In genomic region chr4:155120583-155120982, GRCm38 (mm10) we compare ENCODE assay signal across 10 mouse cellular contexts. TPM values are rescaled to one million over a fixed set of nuclear protein-coding genes. Genes with fewer than 3 reads are reported as not detected.
DNase-seq lines count a peak whose midpoint lies in the region; ATAC-seq and TF ChIP-seq lines count a peak whose summit lies in the region.
"Had no signal": no experiment of that assay in that cellular context is flagged by ENCODE, and none has a peak within 500 bp of the region (broad histone marks: within the 10 kb centered on the region; RNA-seq: fewer than 3 reads in every experiment).

No protein-coding gene starts in this region.

- WGBS in lung, embryonic 14.5 days, result 58% methylated on average over 5 of the region's 5 CpGs
- WGBS in embryonic facial prominence, embryonic 14.5 days, result 61% methylated on average over 5 of the region's 5 CpGs
- 23% methylated on average over 5 of the region's 5 CpGs for WGBS in liver, adult 2 months
- WGBS in stomach, embryonic 14.5 days, result 51% methylated on average over 5 of the region's 5 CpGs
- 90% methylated on average over 5 of the region's 5 CpGs for whole genome bisulfite sequencing in hindbrain, embryonic 16.5 days

- H3K9ac ChIP-seq in lung, embryonic 14.5 days, result no peak overlapping the region
- no peak overlapping the region for H3K9ac ChIP-seq in embryonic facial prominence, embryonic 14.5 days (ENCODE audit: low read depth, low read length)
- peak overlapping the region; percentile 13; the same call in 1 of the 2 replicates for H3K9ac ChIP-seq in liver, adult 2 months (ENCODE audit: low read depth, low read length)
- H3K9ac ChIP-seq in stomach, embryonic 14.5 days (replicated peaks; ENCODE audit: low read depth, low read length), result no peak overlapping the region
- no peak overlapping the region for H3K9ac ChIP-seq in hindbrain, embryonic 16.5 days (ENCODE audit: low read depth, low read length)

- H3K4me3 ChIP-seq in lung, embryonic 14.5 days (ENCODE audit: low read depth, low read length), result no peak overlapping the region
- H3K4me3 ChIP-seq in embryonic facial prominence, embryonic 14.5 days (ENCODE audit: low read depth, low read length), result no peak overlapping the region
- no peak overlapping the region for H3K4me3 ChIP-seq in liver, adult 2 months (ENCODE audit: insufficient read depth, low read depth, low read length)
- no peak overlapping the region for H3K4me3 ChIP-seq in stomach, embryonic 14.5 days (ENCODE audit: low read depth, low read length)
- H3K4me3 ChIP-seq in hindbrain, embryonic 16.5 days (ENCODE audit: low read length), result no peak overlapping the region

- H3K27ac ChIP-seq in lung, embryonic 14.5 days (ENCODE audit: low read depth), result peak overlapping the region; percentile 46
- H3K27ac ChIP-seq in embryonic facial prominence, embryonic 14.5 days (replicated peaks; ENCODE audit: low read depth, low read length), result peak overlapping the region; percentile 73
- peak overlapping the region; percentile 35; the same call in 1 of the 2 replicates for H3K27ac ChIP-seq in liver, adult 2 months (replicated peaks; ENCODE audit: insufficient read depth, low read depth, low read length)
- H3K27ac ChIP-seq in stomach, embryonic 14.5 days (ENCODE audit: low read length), result peak overlapping the region; percentile 79; the same call in 1 of the 2 replicates
- H3K27ac ChIP-seq in hindbrain, embryonic 16.5 days (ENCODE audit: low read depth, low read length), result no peak overlapping the region

- DNase-seq in lung, embryonic 14.5 days, result no peak
- no peak for DNase-seq in lung, postnatal 4 days
- DNase-seq in embryonic facial prominence, embryonic 14.5 days (ENCODE audit: low spot score), result peak; percentile 66
- peak; percentile 97 for DNase-seq in liver, adult 2 months (ENCODE audit: extremely low read depth, low read depth, low spot score)
- no peak for DNase-seq in cerebellum, postnatal 14 days

- H3K79me2 ChIP-seq in liver, adult 2 months (ENCODE audit: control insufficient read depth, insufficient read depth, low read length), result no peaks in the 10 kb centered on the region

- no peaks in the 10 kb centered on the region for H3K36me3 ChIP-seq in lung, embryonic 14.5 days (ENCODE audit: insufficient read depth)
- no peaks in the 10 kb centered on the region for H3K36me3 ChIP-seq in embryonic facial prominence, embryonic 14.5 days (ENCODE audit: control insufficient read depth, insufficient read depth, low read length)
- no peaks in the 10 kb centered on the region for H3K36me3 ChIP-seq in liver, adult 2 months (ENCODE audit: control insufficient read depth, insufficient read depth, low read length)
- H3K36me3 ChIP-seq in stomach, embryonic 14.5 days (ENCODE audit: control insufficient read depth, insufficient read depth, low read length), result no peaks in the 10 kb centered on the region
- no peaks in the 10 kb centered on the region for H3K36me3 ChIP-seq in hindbrain, embryonic 16.5 days (ENCODE audit: control insufficient read depth, insufficient read depth, low read length)

- ATAC-seq in lung, embryonic 14.5 days (ENCODE audit: insufficient read depth), result no peak
- peak; percentile 16; the same call in 1 of the 2 replicates for ATAC-seq in embryonic facial prominence, embryonic 14.5 days (ENCODE audit: low read depth)
- peak; percentile 64 for ATAC-seq in stomach, embryonic 14.5 days (ENCODE audit: insufficient number of reproducible peaks, insufficient read depth, low FRiP score, low read depth)
- no peak for ATAC-seq in monocyte, adult 5-6 weeks (replicated peaks; ENCODE audit: insufficient number of reproducible peaks, low FRiP score, low TSS enrichment, poor library complexity, severe bottlenecking)
- ATAC-seq in hindbrain, embryonic 16.5 days, result no peak
- ATAC-seq: activated CD4-positive, CD25-positive, alpha-beta regulatory T cell, adult 4 months had no signal

- peaks cover 4% of the 10 kb centered on the region; the same call in 1 of the 2 replicates for H3K9me3 ChIP-seq in lung, embryonic 14.5 days (ENCODE audit: low read depth, low read length)
- H3K9me3 ChIP-seq in embryonic facial prominence, embryonic 14.5 days (ENCODE audit: control insufficient read depth, low read length), result peaks cover 17% of the 10 kb centered on the region
- no peaks in the 10 kb centered on the region for H3K9me3 ChIP-seq in stomach, embryonic 14.5 days (ENCODE audit: control insufficient read depth, low read depth, low read length)
- no peaks in the 10 kb centered on the region for H3K9me3 ChIP-seq in hindbrain, embryonic 16.5 days (ENCODE audit: control insufficient read depth, low read length)

- TF ChIP-seq CTCF in lung, embryonic 14.5 days (IDR thresholded peaks at IDR 0.05; ENCODE audit: low read depth), result no peak
- no peak for TF ChIP-seq CTCF in liver, adult 2 months (IDR thresholded peaks at IDR 0.05; ENCODE audit: low read depth, low read length)

- H3K4me2 ChIP-seq in lung, embryonic 14.5 days, result no peak overlapping the region
- H3K4me2 ChIP-seq in embryonic facial prominence, embryonic 14.5 days (ENCODE audit: low read depth, low read length), result no peak overlapping the region
- no peak overlapping the region for H3K4me2 ChIP-seq in stomach, embryonic 14.5 days (replicated peaks; ENCODE audit: low read depth, low read length)
- no peak overlapping the region for H3K4me2 ChIP-seq in hindbrain, embryonic 16.5 days (ENCODE audit: low read length)
- H3K4me2 ChIP-seq: midbrain, embryonic 11.5 days had no signal

- TF ChIP-seq POLR2A in liver, adult 2 months (IDR thresholded peaks at IDR 0.05; ENCODE audit: extremely low read depth, insufficient read depth, low read length), result no peak

- no peaks in the 10 kb centered on the region for H3K27me3 ChIP-seq in lung, embryonic 14.5 days (ENCODE audit: insufficient read depth, low read length)
- no peaks in the 10 kb centered on the region for H3K27me3 ChIP-seq in embryonic facial prominence, embryonic 14.5 days (replicated peaks; ENCODE audit: control insufficient read depth, insufficient read depth, low read length)
- no peaks in the 10 kb centered on the region for H3K27me3 ChIP-seq in liver, adult 2 months (ENCODE audit: control insufficient read depth, insufficient read depth, low read length)
- no peaks in the 10 kb centered on the region for H3K27me3 ChIP-seq in stomach, embryonic 14.5 days (ENCODE audit: control insufficient read depth, insufficient read depth, low read length)
- H3K27me3 ChIP-seq in hindbrain, embryonic 16.5 days (replicated peaks; ENCODE audit: control insufficient read depth, insufficient read depth, low read length), result no peaks in the 10 kb centered on the region

- peaks cover 18% of the 10 kb centered on the region for H3K4me1 ChIP-seq in lung, embryonic 14.5 days (ENCODE audit: insufficient read depth)
- H3K4me1 ChIP-seq in embryonic facial prominence, embryonic 14.5 days (ENCODE audit: control insufficient read depth, insufficient read depth, low read length), result peaks cover 25% of the 10 kb centered on the region
- peaks cover 19% of the 10 kb centered on the region for H3K4me1 ChIP-seq in liver, adult 2 months (ENCODE audit: control insufficient read depth, insufficient read depth, low read length)
- peaks cover 17% of the 10 kb centered on the region for H3K4me1 ChIP-seq in stomach, embryonic 14.5 days (ENCODE audit: control insufficient read depth, insufficient read depth, low read length)
- H3K4me1 ChIP-seq in hindbrain, embryonic 16.5 days (ENCODE audit: control insufficient read depth, insufficient read depth, low read depth, low read length), result peaks cover 13% of the 10 kb centered on the region

RNA-seq across cellular contexts. Expression of gene Morn1, which starts 34.2 kb away (rescaled TPM):
- polyA plus RNA-seq in lung, embryonic 14.5 days (2014; fragmentation: Nextera tagmentation; extraction: Ambion mirVana), result 5.2 TPM in 2 replicates
- 3.9 and 4.7 TPM in 2 replicates for polyA plus RNA-seq in embryonic facial prominence, embryonic 14.5 days (2014; fragmentation: Nextera tagmentation; extraction: Ambion mirVana)
- 2.5 and 4.2 TPM in 2 replicates for total RNA-seq in liver, adult 2 months (2014; rRNA removed)
- 3.0 and 3.6 TPM in 2 replicates for polyA plus RNA-seq in liver, adult 2 months (2012; rRNA removed)
- 4.1 and 4.8 TPM in 2 replicates for polyA plus RNA-seq in stomach, embryonic 14.5 days (2014; fragmentation: Nextera tagmentation; extraction: Ambion mirVana)
- total RNA-seq in monocyte, adult 5-6 weeks (2017), result 0.97 TPM in 1 of 3 replicates, not detected in the others
- 7.5 and 9.5 TPM in 2 replicates for polyA plus RNA-seq in hindbrain, embryonic 16.5 days (2015; fragmentation: Nextera tagmentation; extraction: Ambion mirVana)

RNA-seq across cellular contexts. Expression of gene Rer1, which starts 34.4 kb away (rescaled TPM):
- polyA plus RNA-seq in lung, embryonic 14.5 days (2014; fragmentation: Nextera tagmentation; extraction: Ambion mirVana), result 160 and 177 TPM in 2 replicates
- polyA plus RNA-seq in embryonic facial prominence, embryonic 14.5 days (2014; fragmentation: Nextera tagmentation; extraction: Ambion mirVana), result 180 and 187 TPM in 2 replicates
- total RNA-seq in liver, adult 2 months (2014; rRNA removed), result 128 and 135 TPM in 2 replicates
- polyA plus RNA-seq in liver, adult 2 months (2012; rRNA removed), result 84.3 and 92.1 TPM in 2 replicates
- polyA plus RNA-seq in stomach, embryonic 14.5 days (2014; fragmentation: Nextera tagmentation; extraction: Ambion mirVana), result 174 and 183 TPM in 2 replicates
- total RNA-seq in monocyte, adult 5-6 weeks (2017), result 111 to 130 TPM (median 118 TPM) in 3 replicates
- polyA plus RNA-seq in hindbrain, embryonic 16.5 days (2015; fragmentation: Nextera tagmentation; extraction: Ambion mirVana), result 125 and 131 TPM in 2 replicates

RNA-seq across cellular contexts. Expression of gene Pex10, which starts 53.8 kb away (rescaled TPM):
- 7.0 and 9.4 TPM in 2 replicates for polyA plus RNA-seq in lung, embryonic 14.5 days (2014; fragmentation: Nextera tagmentation; extraction: Ambion mirVana)
- polyA plus RNA-seq in embryonic facial prominence, embryonic 14.5 days (2014; fragmentation: Nextera tagmentation; extraction: Ambion mirVana), result 5.8 and 7.3 TPM in 2 replicates
- 3.7 and 4.5 TPM in 2 replicates for total RNA-seq in liver, adult 2 months (2014; rRNA removed)
- 11.2 and 13.0 TPM in 2 replicates for polyA plus RNA-seq in liver, adult 2 months (2012; rRNA removed)
- polyA plus RNA-seq in stomach, embryonic 14.5 days (2014; fragmentation: Nextera tagmentation; extraction: Ambion mirVana), result 6.5 and 6.7 TPM in 2 replicates
- total RNA-seq in monocyte, adult 5-6 weeks (2017), result 1.6 to 6.2 TPM (median 3.1 TPM) in 3 replicates
- polyA plus RNA-seq in hindbrain, embryonic 16.5 days (2015; fragmentation: Nextera tagmentation; extraction: Ambion mirVana), result 20.6 and 21.1 TPM in 2 replicates

Comparison
In these comparisons a context has a peak if more than half of its experiments do, and no peak if none do; other contexts are left out.
1. ATAC-seq: peak in embryonic facial prominence, embryonic 14.5 days (single experiment) and stomach, embryonic 14.5 days (single experiment); none in lung, embryonic 14.5 days (single experiment), monocyte, adult 5-6 weeks (single experiment) and hindbrain, embryonic 16.5 days (single experiment).
2. DNase-seq: peak in embryonic facial prominence, embryonic 14.5 days (single experiment) and liver, adult 2 months (single experiment); none in lung, embryonic 14.5 days (single experiment), lung, postnatal 4 days (0 of 2) and cerebellum, postnatal 14 days (0 of 2).